Mouse (Mus musculus) CH12.LX (cell line): ENCODE measurements around the gene Rnase12. TPM values are rescaled to one million over a fixed set of nuclear protein-coding genes. Genes with fewer than 3 reads are reported as not detected.

Experiments
- DNase-seq: peaks from one replicate; pipeline ENCODE4 v3.0.0-alpha.2; 2013; ENCODE audit errors: extremely low read depth
- H3K27ac ChIP-seq: 2 replicates; pipeline ENCODE4 v1.5.1; 2012; ENCODE audit warnings: low read depth, mild to moderate bottlenecking, control low read depth, moderate library complexity; ENCODE audit not compliant: insufficient read depth
- H3K27me3 ChIP-seq: replicated peaks from 2 replicates; pipeline ENCODE3; 2012; ENCODE audit warnings: inconsistent platforms
- H3K36me3 ChIP-seq, 2 experiments: replicated peaks in 1 of 2; 2 replicates each; pipeline versions ENCODE3 to v1.6.1; 2012; ENCODE audit warnings: inconsistent platforms in 1 of 2, low read length in 1 of 2, mild to moderate bottlenecking in 1 of 2, mixed read lengths in 1 of 2, moderate library complexity in 1 of 2; ENCODE audit not compliant: control insufficient read depth in 1 of 2, insufficient read depth in 1 of 2
- H3K4me1 ChIP-seq, 2 experiments: 2 replicates each; pipeline ENCODE4 v1.6.1; 2012; ENCODE audit warnings: inconsistent platforms in 1 of 2, moderate library complexity in 1 of 2; ENCODE audit not compliant: insufficient read depth in 2 of 2, control insufficient read depth in 1 of 2
- H3K4me2 ChIP-seq: 2 replicates; pipeline ENCODE4 v1.6.1; 2012; ENCODE audit warnings: low read depth, mild to moderate bottlenecking, control low read depth; ENCODE audit not compliant: poor library complexity, insufficient read depth, severe bottlenecking
- H3K4me3 ChIP-seq, 3 experiments: fragments of 150-350 bp in 1 of 3; sonication (generic) in 1 of 3; replicated peaks in 1 of 3; 2 replicates each; pipeline versions ENCODE3 to v1.5.1; 2011 to 2012; ENCODE audit warnings: low read depth in 2 of 3, low read length in 2 of 3, mild to moderate bottlenecking in 2 of 3, moderate library complexity in 2 of 3, control low read depth in 1 of 3, improper control_type of control experiment in 1 of 3, inconsistent platforms in 1 of 3, mixed read lengths in 1 of 3; ENCODE audit not compliant: poor library complexity in 1 of 3
- H3K79me2 ChIP-seq: replicated peaks from 2 replicates; pipeline ENCODE4 v1.6.1; 2012; ENCODE audit warnings: mild to moderate bottlenecking, moderate library complexity; ENCODE audit not compliant: control insufficient read depth, poor library complexity, insufficient read depth, severe bottlenecking; ENCODE audit errors: extremely low read depth
- H3K9ac ChIP-seq: 2 replicates; pipeline ENCODE4 v1.6.1; 2012; ENCODE audit warnings: low read depth, mild to moderate bottlenecking, control low read depth, moderate library complexity; ENCODE audit not compliant: insufficient read depth
- H3K9me3 ChIP-seq: replicated peaks from 2 replicates; pipeline ENCODE3; 2012; ENCODE audit warnings: low read length, inconsistent platforms, mixed read lengths
- BHLHE40 ChIP-seq: IDR thresholded peaks from 2 replicates; pipeline ENCODE4 v1.6.1; 2011; ENCODE audit warnings: mild to moderate bottlenecking, low read depth, low read length, improper control_type of control experiment
- CHD1 ChIP-seq: IDR thresholded peaks from 2 replicates; pipeline ENCODE4 v1.6.1; 2012; ENCODE audit warnings: low read depth, low read length, improper control_type of control experiment, inconsistent platforms
- CHD2 ChIP-seq: IDR thresholded peaks from 2 replicates; pipeline ENCODE4 v1.6.1; 2011; ENCODE audit warnings: low read length, improper control_type of control experiment
- CTCF ChIP-seq, 2 experiments: IDR thresholded peaks in 1 of 2; conservative IDR thresholded peaks in 1 of 2; 2 replicates each; pipeline ENCODE4 v1.5.1; 2011 to 2012; ENCODE audit warnings: low read depth in 2 of 2, low read length in 2 of 2, improper control_type of control experiment in 1 of 2, inconsistent platforms in 1 of 2, mild to moderate bottlenecking in 1 of 2, moderate library complexity in 1 of 2
- ELF1 ChIP-seq: IDR thresholded peaks from 2 replicates; pipeline ENCODE4 v1.6.1; 2014; ENCODE audit warnings: low read depth, mild to moderate bottlenecking, inconsistent platforms, low read length, improper control_type of control experiment
- GABPA ChIP-seq: IDR thresholded peaks from 2 replicates; pipeline ENCODE4 v1.6.1; 2012; ENCODE audit warnings: low read depth, low read length, improper control_type of control experiment, inconsistent platforms; ENCODE audit not compliant: insufficient replicate concordance
- HCFC1 ChIP-seq: IDR thresholded peaks from 2 replicates; pipeline ENCODE4 v1.6.1; 2012; ENCODE audit warnings: low read depth, mild to moderate bottlenecking, inconsistent platforms, low read length, improper control_type of control experiment
- IRF4 ChIP-seq: IDR thresholded peaks from 2 replicates; pipeline ENCODE4 v1.6.1; 2014; ENCODE audit warnings: low read depth, mild to moderate bottlenecking, inconsistent platforms, low read length, improper control_type of control experiment
- JUND ChIP-seq: conservative IDR thresholded peaks from 2 replicates; pipeline ENCODE4 v1.6.1; 2011; ENCODE audit warnings: low read depth, low read length, improper control_type of control experiment
- KAT2A ChIP-seq: IDR thresholded peaks from 2 replicates; pipeline ENCODE4 v1.6.1; 2012; ENCODE audit warnings: low read length, improper control_type of control experiment, inconsistent platforms; ENCODE audit not compliant: insufficient replicate concordance
- MAX ChIP-seq: IDR thresholded peaks from 2 replicates; pipeline ENCODE4 v1.6.1; 2011; ENCODE audit warnings: low read length, improper control_type of control experiment
- MEF2A ChIP-seq: IDR thresholded peaks from 2 replicates; pipeline ENCODE4 v1.6.1; 2014; ENCODE audit warnings: low read depth, mild to moderate bottlenecking, inconsistent platforms, low read length, improper control_type of control experiment, borderline replicate concordance
- MXI1 ChIP-seq: IDR thresholded peaks from 2 replicates; pipeline ENCODE4 v1.6.1; 2011; ENCODE audit warnings: mild to moderate bottlenecking, low read depth, low read length, improper control_type of control experiment
- NELFE ChIP-seq: IDR thresholded peaks from 2 replicates; pipeline ENCODE4 v1.6.1; 2011; ENCODE audit warnings: low read depth, low read length, improper control_type of control experiment
- NRF1 ChIP-seq: IDR thresholded peaks from 2 replicates; pipeline ENCODE4 v1.6.1; 2014; ENCODE audit warnings: low read depth, mild to moderate bottlenecking, inconsistent platforms, low read length, improper control_type of control experiment, moderate library complexity
- PAX5 ChIP-seq: IDR thresholded peaks from 2 replicates; pipeline ENCODE4 v1.6.1; 2012; ENCODE audit warnings: low read length, inconsistent platforms, mixed read lengths
- RAD21 ChIP-seq: IDR thresholded peaks from 2 replicates; pipeline ENCODE4 v1.6.1; 2011; ENCODE audit warnings: low read depth, mild to moderate bottlenecking, low read length, improper control_type of control experiment, moderate library complexity
- TBP ChIP-seq: conservative IDR thresholded peaks from 2 replicates; pipeline ENCODE4 v1.6.1; 2011; ENCODE audit warnings: low read depth, low read length, improper control_type of control experiment
- UBTF ChIP-seq: IDR thresholded peaks from 2 replicates; pipeline ENCODE4 v1.6.1; 2012; ENCODE audit warnings: low read depth, mild to moderate bottlenecking, inconsistent platforms, low read length, improper control_type of control experiment, moderate library complexity
- USF1 ChIP-seq: IDR thresholded peaks from 2 replicates; pipeline ENCODE4 v1.6.1; 2014; ENCODE audit warnings: low read depth, mild to moderate bottlenecking, inconsistent platforms, low read length, improper control_type of control experiment
- ZC3H11A ChIP-seq: IDR thresholded peaks from 2 replicates; pipeline ENCODE4 v1.6.1; 2012; ENCODE audit warnings: low read depth, mild to moderate bottlenecking, inconsistent platforms, low read length, improper control_type of control experiment
- ZKSCAN1 ChIP-seq: IDR thresholded peaks from 2 replicates; pipeline ENCODE4 v1.6.1; 2012; ENCODE audit warnings: low read depth, inconsistent platforms, low read length, improper control_type of control experiment, borderline replicate concordance
- ZNF384 ChIP-seq: IDR thresholded peaks from 2 replicates; pipeline ENCODE4 v1.6.1; 2012; ENCODE audit warnings: low read depth, low read length, improper control_type of control experiment, inconsistent platforms
- dilution Hi-C: fragments of 300-500 bp; cut with MboI; formaldehyde crosslinking; loops from 2 replicates; pipeline ENCODE4 v1.14.3; 2020; ENCODE audit warnings: low sequenced_read_pairs; ENCODE audit not compliant: extremely low pct_unique_long_range_greater_than_20kb, extremely low pct_ligation_motif_present
- in situ Hi-C: fragments of 300-500 bp; cut with MboI; formaldehyde crosslinking; loops from 3 replicates; pipeline ENCODE4 v1.14.3; 2019; ENCODE audit warnings: low sequenced_read_pairs, low pct_ligation_motif_present, low pct_unique_long_range_greater_than_20kb, mixed read lengths
- polyA plus RNA-seq: library from polyadenylated mRNA; unstranded; fragments of >175 nt; gene quantifications from 2 replicates; pipeline ENCODE4 v1.2.1, GENCODE M21; 2012; ENCODE audit warnings: low read depth; ENCODE audit not compliant: insufficient read length
- total RNA-seq, 2 experiments: library from RNA; depleted of rRNA; stranded (reverse); fragments of 300-350 nt in 1 of 2; fragments of >200 nt in 1 of 2; gene quantifications; 2 replicates each; pipeline ENCODE4 v1.2.3; 2012 to 2014

Gene Rnase12
- total and polyA plus RNA-seq, 3 experiments, result 0.38 TPM; not detected in 2

GRCm38 (mm10) chr14:51088166-51088969, 30.9 kb upstream of the Rnase12 start (continued):
- no peak for TF ChIP-seq MAX
- no peak for TF ChIP-seq JUND
- no peak for TF ChIP-seq ZNF384
- TF ChIP-seq NELFE, result no peak
- no peak for TF ChIP-seq ZC3H11A
- no peak for TF ChIP-seq ZKSCAN1
- TF ChIP-seq USF1, result no peak
- TF ChIP-seq KAT2A, result 0 out of 2 replicates have a peak, but pooled peaks have one; percentile 4
- TF ChIP-seq, all 38 proteins: peak for 8

GRCm38 (mm10) chr14:51087762-51088161, 30.3 kb upstream of the Rnase12 start:
- DNase-seq, result peak; percentile 20
- Histone ChIP-seq H3K4me2 (peak overlapping the region; percentile 93), H3K27ac (no peak overlapping the region), H3K9me3 (no peaks in the 10 kb centered on the region), H3K27me3 (peaks cover 2% of the 10 kb centered on the region), H3K9ac (peak overlapping the region; percentile 48; the same call in 1 of the 2 replicates), H3K79me2 (no peaks in the 10 kb centered on the region), H3K4me1 (peaks cover 0 to 27% of the 10 kb centered on the region in 2 experiments; a peak in 2 of 4 replicates), H3K36me3 (no peaks in the 10 kb centered on the region), H3K4me3 (peak overlapping the region in 2 of 3 experiments; percentile 66 to 90)
- dilution Hi-C loops, result no loop called here
- TF ChIP-seq MXI1, result peak; percentile 34; the same call in 1 of the 2 replicates
- TF ChIP-seq UBTF, result no peak
- TF ChIP-seq GABPA, result no peak
- TF ChIP-seq TBP, result no peak
- peak; percentile 93 for TF ChIP-seq ZNF384
- no peak for TF ChIP-seq ELF1
- no peak for TF ChIP-seq CTCF (conservative IDR thresholded peaks at IDR 0.05 in 1 of 2, IDR thresholded peaks at IDR 0.05 in 1 of 2; ENCODE audit: low read depth in 2 of 2, low read length in 2 of 2)
- no peak for TF ChIP-seq CHD2
- TF ChIP-seq IRF4, result no peak
- TF ChIP-seq NRF1, result no peak
- TF ChIP-seq ZKSCAN1, result no peak
- TF ChIP-seq HCFC1, result no peak
- TF ChIP-seq BHLHE40, result no peak
- peak; percentile 39; the same call in 1 of the 2 replicates for TF ChIP-seq CHD1
- TF ChIP-seq RAD21, result no peak
- TF ChIP-seq KAT2A, result no peak
- no peak for TF ChIP-seq MEF2A
- no peak for TF ChIP-seq PAX5
- in situ Hi-C loops, result no loop called here
